Mouse (Mus musculus) intestine, postnatal 0 days (tissue): ENCODE measurements around the gene Rpusd2. TPM values are rescaled to one million over a fixed set of nuclear protein-coding genes. Genes with fewer than 3 reads are reported as not detected.

ENCODE experiments used
- ATAC-seq: fragments of 200-750 bp; cut with Nextera tagmentation; 2 replicates; pipeline ENCODE4 v1.8.0; 2017; ENCODE audit warnings: mild to moderate bottlenecking, moderate TSS enrichment, moderate library complexity
- H3K27ac ChIP-seq: fragments of 300-500 bp; sonication (generic); 2 replicates; pipeline ENCODE4 v1.5.1; 2014; ENCODE audit warnings: mild to moderate bottlenecking, low read depth, low read length, moderate library complexity
- H3K27me3 ChIP-seq: fragments of 300-500 bp; sonication (generic); replicated peaks from 2 replicates; pipeline ENCODE4 v1.6.1; 2014; ENCODE audit warnings: low read length, mixed read lengths; ENCODE audit not compliant: control insufficient read depth, insufficient read depth
- H3K36me3 ChIP-seq: fragments of 300-500 bp; sonication (generic); 2 replicates; pipeline ENCODE4 v1.6.1; 2014; ENCODE audit warnings: mild to moderate bottlenecking, moderate library complexity; ENCODE audit not compliant: control insufficient read depth, insufficient read depth
- H3K4me1 ChIP-seq: fragments of 300-500 bp; sonication (generic); replicated peaks from 2 replicates; pipeline ENCODE4 v1.6.1; 2014; ENCODE audit warnings: antibody characterized with exemption, low read length, mixed read lengths; ENCODE audit not compliant: control insufficient read depth, insufficient read depth
- H3K4me2 ChIP-seq: fragments of 300-500 bp; sonication (generic); replicated peaks from 2 replicates; pipeline ENCODE4 v1.6.1; 2014; ENCODE audit warnings: low read depth, mild to moderate bottlenecking, moderate library complexity
- H3K4me3 ChIP-seq: fragments of 300-500 bp; sonication (generic); 2 replicates; pipeline ENCODE4 v1.5.1; 2014; ENCODE audit warnings: low read depth, low read length
- H3K9ac ChIP-seq: fragments of 300-500 bp; sonication (generic); 2 replicates; pipeline ENCODE4 v1.6.1; 2014; ENCODE audit warnings: mild to moderate bottlenecking, low read depth, low read length
- H3K9me3 ChIP-seq: fragments of 300-500 bp; sonication (generic); 2 replicates; pipeline ENCODE4 v1.6.1; 2016; ENCODE audit warnings: mixed run types; ENCODE audit not compliant: control insufficient read depth
- CTCF ChIP-seq: sonication (generic); IDR thresholded peaks from 2 replicates; pipeline ENCODE4 v1.5.1; 2016; ENCODE audit warnings: low read depth, mild to moderate bottlenecking, control low read depth, antibody characterized with exemption, moderate library complexity
- WGBS: fragments of 180-500 bp; shearing (Covaris S2); extraction: QIAGEN DNeasy Blood & Tissue Kit; methylation state at CpG from one replicate; pipeline ENCODE4 v1.1.7; 2014; 5-methylcytosine and 5-hydroxymethylcytosine counted together
- polyA plus RNA-seq: library from polyadenylated mRNA; unstranded; fragments of >200 nt; fragmentation: Nextera tagmentation; extraction: Ambion mirVana; gene quantifications from 2 replicates; pipeline ENCODE4 v1.2.1, GENCODE M21; 2015

Rpusd2 gene
- polyA plus RNA-seq, 1 experiment from 2014 or later, result 1.2 TPM

DNA sequence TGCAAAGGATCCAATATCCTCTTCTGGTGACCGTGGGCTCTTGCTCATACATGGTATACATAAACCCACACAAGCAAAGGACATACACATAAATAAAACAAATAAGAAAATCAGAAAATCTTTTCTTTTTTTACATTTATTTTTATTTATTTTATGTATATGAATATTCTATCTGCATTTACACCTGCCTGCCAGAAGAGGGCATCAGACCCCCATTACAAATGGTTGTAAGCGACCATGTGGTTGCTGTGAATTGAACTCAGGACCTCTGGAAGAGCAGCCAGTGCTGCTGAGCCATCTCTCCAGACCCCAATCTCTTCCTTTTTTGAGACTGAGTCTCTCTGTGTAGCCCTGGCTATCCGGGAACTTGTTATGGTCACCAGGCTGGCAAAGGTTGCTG is 16.9 kb upstream of the Rpusd2 start:
- no peaks in the 10 kb centered on the region for H3K9me3 ChIP-seq
- no peaks in the 10 kb centered on the region for H3K4me1 ChIP-seq
- no peaks in the 10 kb centered on the region for H3K27me3 ChIP-seq
- no peak overlapping the region for H3K4me3 ChIP-seq
- no peak overlapping the region for H3K27ac ChIP-seq
- H3K36me3 ChIP-seq, result peaks cover 35% of the 10 kb centered on the region
- H3K4me2 ChIP-seq, result no peak overlapping the region
- H3K9ac ChIP-seq, result no peak overlapping the region
- peak; percentile 49 for TF ChIP-seq CTCF
- 95% methylated on average over 3 of the region's 3 CpGs for WGBS
- no peak for ATAC-seq

DNA sequence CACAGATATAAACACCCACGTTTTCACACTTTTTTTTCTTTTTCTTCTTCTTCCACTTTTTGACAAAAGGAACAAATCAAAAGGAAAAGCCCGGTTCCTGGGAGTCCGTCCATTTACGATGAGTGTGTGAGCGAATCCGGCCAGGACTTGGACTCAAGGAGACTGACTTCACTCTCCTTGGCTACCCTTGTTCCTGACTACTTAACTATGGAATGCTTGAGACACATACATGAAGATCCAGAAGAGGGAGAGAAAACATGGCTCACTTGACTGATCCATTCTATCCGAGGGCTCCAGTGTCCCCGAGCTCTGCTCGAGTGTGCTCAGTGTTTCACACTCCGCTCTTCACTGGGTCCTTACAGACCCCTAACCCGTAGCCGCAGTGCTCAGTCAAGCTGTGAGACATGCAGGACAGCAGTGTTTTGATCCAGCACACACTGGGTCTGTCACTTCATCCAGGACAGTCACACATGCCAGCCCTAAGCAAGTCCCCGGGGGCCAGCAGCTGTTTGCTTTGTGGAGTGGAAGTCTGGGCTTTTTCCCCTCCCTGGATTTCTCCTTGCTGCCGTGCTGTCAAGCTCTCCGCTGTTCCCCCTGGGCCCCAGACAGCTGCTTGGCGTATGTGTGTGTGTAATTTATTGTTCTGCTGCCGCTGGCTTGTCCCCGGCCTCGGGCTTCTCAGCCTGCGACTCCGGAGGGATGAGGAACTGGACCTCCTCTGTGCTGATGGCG is 16.0 kb upstream of the Rpusd2 start:
- H3K4me1 ChIP-seq, result no peaks in the 10 kb centered on the region
- no peaks in the 10 kb centered on the region for H3K9me3 ChIP-seq
- WGBS, result 46% methylated on average over 22 of the region's 22 CpGs
- no peaks in the 10 kb centered on the region for H3K27me3 ChIP-seq
- no peak overlapping the region for H3K4me3 ChIP-seq
- peaks cover 35% of the 10 kb centered on the region for H3K36me3 ChIP-seq
- H3K4me2 ChIP-seq, result peak overlapping the region; percentile 21; the same call in 1 of the 2 replicates
- no peak overlapping the region for H3K9ac ChIP-seq
- H3K27ac ChIP-seq, result peak overlapping the region; percentile 70; the same call in 1 of the 2 replicates
- TF ChIP-seq CTCF, result no peak
- no peak for ATAC-seq

GRCm38 (mm10) chr2:119019131-119019530 is 15.5 kb upstream of the Rpusd2 start:
- 34% methylated on average over 5 of the region's 5 CpGs for WGBS
- H3K4me3 ChIP-seq, result no peak overlapping the region
- no peaks in the 10 kb centered on the region for H3K27me3 ChIP-seq
- peaks cover 35% of the 10 kb centered on the region for H3K36me3 ChIP-seq
- H3K4me1 ChIP-seq, result no peaks in the 10 kb centered on the region
- peak; percentile 49 for TF ChIP-seq CTCF
- H3K27ac ChIP-seq, result 0 out of 2 replicates have a peak overlapping the region, but pooled peaks have one; percentile 70
- peak overlapping the region; percentile 21; the same call in 1 of the 2 replicates for H3K4me2 ChIP-seq
- no peaks in the 10 kb centered on the region for H3K9me3 ChIP-seq
- no peak for ATAC-seq
- no peak overlapping the region for H3K9ac ChIP-seq

- TF ChIP-seq CTCF, result no peak
- Histone ChIP-seq H3K4me2 (no peak overlapping the region), H3K27me3 (no peaks in the 10 kb centered on the region), H3K9ac (no peak overlapping the region), H3K36me3 (peaks cover 35% of the 10 kb centered on the region), H3K9me3 (no peaks in the 10 kb centered on the region), H3K4me1 (no peaks in the 10 kb centered on the region), H3K4me3 (no peak overlapping the region), H3K27ac (no peak overlapping the region)
- ATAC-seq, result no peak
- WGBS, result 77% methylated on average over 4 of the region's 4 CpGs
These were observed 15.1 kb upstream of the Rpusd2 start for GRCm38 (mm10) chr2:119019538-119019937.

- H3K36me3 ChIP-seq, result peaks cover 42% of the 10 kb centered on the region
- peak; percentile 51 for ATAC-seq
- H3K27ac ChIP-seq, result no peak overlapping the region
- TF ChIP-seq CTCF, result no peak
- no peaks in the 10 kb centered on the region for H3K9me3 ChIP-seq
- no peak overlapping the region for H3K4me3 ChIP-seq
- no peaks in the 10 kb centered on the region for H3K27me3 ChIP-seq
- WGBS, result 74% methylated on average over 6 of the region's 6 CpGs
- H3K9ac ChIP-seq, result no peak overlapping the region
- 0 out of 2 replicates have a peak, but pooled peaks cover 3% of the 10 kb centered on the region for H3K4me1 ChIP-seq
- no peak overlapping the region for H3K4me2 ChIP-seq
These were observed 11.4 kb upstream of the Rpusd2 start for GRCm38 (mm10) chr2:119023154-119023660.

GRCm38 (mm10) chr2:119024536-119025238 is 9.9 kb upstream of the Rpusd2 start:
- Histone ChIP-seq H3K36me3 (peaks cover 32% of the 10 kb centered on the region), H3K27me3 (no peaks in the 10 kb centered on the region), H3K4me1 (0 out of 2 replicates have a peak, but pooled peaks cover 3% of the 10 kb centered on the region), H3K9me3 (no peaks in the 10 kb centered on the region), H3K4me2 (no peak overlapping the region), H3K27ac (no peak overlapping the region), H3K9ac (no peak overlapping the region), H3K4me3 (no peak overlapping the region)
- WGBS, result 67% methylated on average over 9 of the region's 9 CpGs
- peak; percentile 67 for TF ChIP-seq CTCF
- ATAC-seq, result no peak
